Mouse (Mus musculus) thymus, postnatal 4 days (tissue): ENCODE results near the gene Vmn1r208.
"Not testable (repeated sequence)": the region's sequence is repeated elsewhere in the genome, so short reads cannot be mapped to it uniquely, and the experiment has no call there.

ENCODE experiments used
- DNase-seq: peaks from one replicate; pipeline ENCODE4 v3.0.0; 2021

The Vmn1r208 gene

GRCm38 (mm10) chr13:22777300-22777699, at the start of gene Vmn1r208:
Gene Vmn1r208, minus strand, starts transcription at chr13:22777400.
- DNase-seq, result not testable (repeated sequence)

- not testable (repeated sequence) for DNase-seq
Measured at GRCm38 (mm10) chr13:22821601-22822000, 44.4 kb upstream of the Vmn1r208 start.

GRCm38 (mm10) chr13:22809582-22809981, 32.4 kb upstream of the Vmn1r208 start, which contains the start of gene Vmn1r209:
Gene Vmn1r209, minus strand, starts transcription at chr13:22809682.
- not testable (repeated sequence) for DNase-seq

GRCm38 (mm10) chr13:22788096-22788495, 10.9 kb upstream of the Vmn1r208 start:
- not testable (repeated sequence) for DNase-seq

- not testable (repeated sequence) for DNase-seq
Measured at GRCm38 (mm10) chr13:22784159-22784558, 7.0 kb upstream of the Vmn1r208 start.

- not testable (repeated sequence) for DNase-seq
Measured at GRCm38 (mm10) chr13:22771592-22771991, 5.6 kb downstream of the Vmn1r208 start.

GRCm38 (mm10) chr13:22747524-22747923, 29.7 kb downstream of the Vmn1r208 start:
- no peak for DNase-seq

- DNase-seq, result not testable (repeated sequence)
Measured at GRCm38 (mm10) chr13:22729529-22729928, 47.7 kb downstream of the Vmn1r208 start, which contains the start of gene Vmn1r207-ps. Gene Vmn1r207-ps, minus strand, starts transcription at chr13:22729629.
